Mouse (Mus musculus) thymus, postnatal 10 days (tissue): ENCODE data around the gene Fbxo40.

Source experiments
- DNase-seq, 2 experiments: peaks; one replicate each; pipeline ENCODE4 v3.0.0; 2021; ENCODE audit warnings: low spot score in 2 of 2

Fbxo40 gene

DNA sequence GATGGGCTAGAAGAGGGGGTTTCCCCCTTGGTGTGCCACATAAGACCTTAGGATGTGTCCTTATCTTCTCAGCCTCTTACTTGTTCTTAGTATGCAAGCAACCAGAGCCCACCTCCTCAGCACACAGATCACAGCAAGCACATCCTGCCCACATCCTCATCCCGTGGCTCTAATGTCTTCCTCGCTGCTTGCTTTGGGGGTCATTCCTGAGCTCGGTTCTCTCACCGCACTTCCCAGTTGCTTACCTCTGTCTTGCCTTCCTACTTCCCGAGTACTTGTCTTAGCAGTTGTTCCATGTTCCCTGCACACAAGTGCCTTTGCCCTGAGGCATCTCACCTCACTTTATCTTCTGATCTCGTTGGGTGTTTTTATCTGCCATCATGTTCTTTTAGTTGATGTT, 68.3 kb downstream of the Fbxo40 start:
- peak in 1 of 2 experiments; percentile 17 for DNase-seq

DNA sequence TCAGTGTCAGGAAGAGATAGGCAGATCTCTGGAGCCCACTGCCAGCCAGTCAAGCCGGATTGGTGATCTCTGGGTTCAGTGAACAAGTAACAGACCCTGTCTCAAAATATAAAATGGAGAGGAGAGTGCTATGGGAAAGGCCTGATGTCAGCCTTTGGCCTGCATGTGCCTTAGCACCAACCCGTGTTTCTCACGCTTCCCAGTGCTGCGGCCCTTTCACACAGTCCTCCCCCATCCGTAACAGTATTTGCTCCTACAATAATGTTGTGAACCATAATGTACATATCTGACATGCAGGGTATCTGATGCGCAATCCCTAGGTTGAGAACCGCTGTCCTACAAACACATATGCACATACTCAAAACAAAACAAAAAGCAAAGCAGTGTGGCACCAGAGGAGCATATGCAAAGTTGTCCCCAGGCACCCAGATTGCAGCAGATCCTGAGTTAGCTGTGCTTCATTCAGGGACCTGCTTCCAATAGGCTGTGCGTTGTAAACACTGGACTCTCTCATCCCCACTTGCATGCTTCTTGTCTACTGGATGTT, 69.1 kb downstream of the Fbxo40 start:
- no peak for DNase-seq

DNA sequence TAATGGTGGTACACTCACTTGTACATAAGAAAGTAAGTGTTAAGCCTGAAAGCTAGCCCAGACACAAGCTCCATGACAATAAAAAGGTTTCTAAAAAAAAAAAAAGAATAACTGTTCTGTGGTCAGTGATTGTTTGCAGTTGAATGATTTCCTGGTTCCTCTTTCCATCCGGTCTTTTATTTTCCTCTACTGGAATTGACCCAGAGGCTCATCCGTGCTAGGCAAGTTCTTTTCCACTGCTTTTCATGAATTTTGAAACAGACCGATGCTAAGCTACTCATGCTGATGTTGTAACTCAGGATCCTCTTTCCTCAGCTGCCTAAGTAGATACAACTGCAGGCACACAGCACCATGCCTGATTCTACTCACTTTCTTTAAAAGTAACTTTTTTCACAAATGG, 69.9 kb downstream of the Fbxo40 start:
- DNase-seq: no peak

DNA sequence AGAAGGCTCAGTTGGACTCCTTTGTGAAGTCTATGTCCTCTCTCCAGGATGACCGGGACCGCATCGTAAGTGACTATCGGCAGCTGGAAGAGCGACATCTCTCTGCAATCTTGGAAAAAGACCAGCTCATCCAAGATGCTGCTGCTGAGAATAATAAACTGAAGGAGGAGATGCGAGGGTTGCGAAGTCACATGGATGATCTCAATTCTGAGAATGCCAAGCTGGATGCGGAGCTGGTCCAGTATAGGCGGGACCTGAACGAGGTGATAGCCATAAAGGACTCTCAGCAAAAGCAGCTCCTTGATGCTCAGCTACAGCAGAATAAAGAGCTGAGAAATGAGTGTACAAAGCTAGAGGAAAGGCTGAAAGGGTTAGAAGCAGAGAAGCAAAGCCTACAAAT, 71.8 kb downstream of the Fbxo40 start:
- DNase-seq: no peak

DNA sequence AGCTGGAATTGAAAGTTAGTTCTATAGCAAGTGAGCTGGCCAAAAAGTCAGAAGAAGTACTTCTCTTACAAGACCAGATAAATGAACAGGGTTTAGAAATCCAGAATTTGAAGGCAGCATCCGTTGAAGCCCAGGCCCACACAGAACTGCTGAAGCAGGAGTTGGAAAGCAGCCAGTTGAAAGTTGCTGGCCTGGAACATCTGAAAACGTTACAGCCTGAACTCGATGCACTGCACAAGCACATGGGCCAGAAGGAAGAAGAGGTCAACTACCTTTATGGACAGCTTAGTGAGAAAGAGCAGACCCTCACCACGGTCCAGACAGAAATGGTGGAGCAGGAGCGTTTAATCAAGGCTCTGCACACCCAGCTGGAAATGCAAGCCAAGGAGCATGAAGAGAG, 76.1 kb downstream of the Fbxo40 start:
- no peak for DNase-seq
